Mouse (Mus musculus): ENCODE results near the gene Sync.

DNA sequence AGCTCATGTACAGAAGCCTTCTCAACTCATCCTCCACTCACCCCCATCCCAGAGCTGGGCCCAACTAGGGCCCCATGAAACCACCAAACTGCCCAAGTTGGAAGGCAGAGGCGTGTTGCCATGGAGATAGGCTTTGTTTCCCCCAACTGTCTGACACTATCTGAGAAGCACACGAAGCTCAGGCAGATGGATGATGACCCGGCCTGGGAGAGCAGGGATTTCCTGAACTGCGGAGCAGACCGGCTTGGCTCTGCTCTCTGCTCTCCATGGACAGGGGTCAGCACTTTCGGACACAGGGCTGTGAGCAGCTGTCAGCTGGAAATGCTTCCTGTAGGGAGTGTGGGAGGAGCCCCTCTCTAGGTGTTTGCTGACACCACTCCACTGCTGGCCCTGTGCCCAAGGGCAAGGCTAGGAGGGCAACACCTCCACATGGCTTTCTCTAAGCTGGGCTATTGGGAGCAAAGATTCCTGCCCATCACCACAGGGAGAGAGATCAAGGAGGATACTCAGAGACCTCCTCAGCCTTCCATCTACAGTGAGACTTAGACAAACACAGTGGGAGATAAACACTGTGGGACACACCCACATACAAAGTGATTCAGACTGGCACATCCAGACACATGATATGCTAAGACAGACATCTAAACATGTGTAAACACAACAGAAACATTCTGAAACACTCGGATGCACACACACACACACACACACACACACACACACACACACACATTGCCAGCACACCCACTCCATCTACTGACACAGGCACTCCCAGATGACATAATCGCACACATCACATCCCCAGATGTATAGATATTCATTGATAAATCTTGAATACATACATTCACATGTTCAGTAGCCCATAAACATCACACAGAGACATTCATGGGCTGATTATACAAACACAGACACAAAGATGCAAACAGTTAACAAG is 30.7 kb upstream of the Sync start:
- no peak for TF ChIP-seq FLI1 (IDR thresholded peaks at IDR 0.05; ENCODE audit: low read length)
- TF ChIP-seq GATA1 (IDR thresholded peaks at IDR 0.05; ENCODE audit: borderline replicate concordance, low read length), result no peak
